Mouse (Mus musculus): Measurements from ENCODE around the gene Dnpep.

Dnpep gene

DNA sequence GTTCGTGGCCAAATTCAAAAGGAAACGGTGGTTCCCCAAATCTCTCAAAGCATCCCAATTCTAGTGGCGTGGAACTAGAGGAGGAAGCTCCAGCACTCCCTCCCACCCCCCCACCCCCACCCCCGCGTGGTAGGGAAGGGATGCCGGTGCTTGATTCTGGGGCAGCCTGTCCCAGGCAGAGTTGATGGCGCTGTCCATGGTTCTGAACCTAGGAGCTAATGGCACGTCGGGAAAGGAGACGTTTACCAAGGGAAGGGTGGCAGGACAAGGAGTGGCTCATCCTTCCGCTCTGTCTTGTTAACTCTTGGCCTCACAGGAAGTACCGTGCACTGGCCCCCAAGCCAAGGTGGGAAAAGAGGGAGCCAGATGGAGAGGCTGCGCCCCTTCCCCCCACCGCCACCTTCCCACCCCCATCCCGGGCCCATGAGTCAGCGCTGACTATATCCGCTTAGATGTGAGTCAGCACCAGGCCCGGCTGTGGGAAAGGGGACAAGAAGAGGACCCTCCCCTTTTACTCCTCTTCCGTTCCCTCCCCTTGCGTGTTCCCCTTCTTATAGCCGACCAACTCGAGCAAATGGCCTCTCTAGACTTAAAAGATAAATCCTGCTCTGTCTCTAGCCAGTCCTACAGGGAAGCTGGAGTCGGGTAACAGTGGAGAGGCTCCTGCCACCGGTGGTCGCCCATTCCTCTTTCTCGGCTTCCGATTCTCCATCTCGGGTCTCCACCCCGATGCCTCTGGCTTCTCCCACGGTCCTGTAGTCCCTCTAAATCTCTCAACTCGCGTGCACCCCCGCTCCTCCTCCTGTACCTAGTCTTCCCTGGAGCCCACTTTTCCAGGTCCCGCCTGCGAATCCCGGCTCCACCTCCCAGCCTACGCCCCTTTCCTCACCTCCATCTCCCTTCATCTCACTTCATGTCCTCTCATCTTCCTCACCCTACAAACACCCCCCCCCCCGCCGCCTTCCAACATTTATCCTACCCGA lies 54.5 kb downstream of the Dnpep start:
- CTCF ChIA-PET: interaction anchor here (0.5 kb wide), 1 partner anchor 30 kb away, joined by 3 read pairs; no protein-coding TSS in a partner anchor

GRCm38 (mm10) chr1:75261278-75261677 lies 56.5 kb downstream of the Dnpep start:
- CTCF ChIA-PET: interaction anchor here (0.6 kb wide), 1 partner anchor 10 kb away, joined by 12 read pairs; no protein-coding TSS in a partner anchor

Measured in spleen, embryonic (tissue).